Mouse (Mus musculus): ENCODE data around the gene Trappc4.

DNA sequence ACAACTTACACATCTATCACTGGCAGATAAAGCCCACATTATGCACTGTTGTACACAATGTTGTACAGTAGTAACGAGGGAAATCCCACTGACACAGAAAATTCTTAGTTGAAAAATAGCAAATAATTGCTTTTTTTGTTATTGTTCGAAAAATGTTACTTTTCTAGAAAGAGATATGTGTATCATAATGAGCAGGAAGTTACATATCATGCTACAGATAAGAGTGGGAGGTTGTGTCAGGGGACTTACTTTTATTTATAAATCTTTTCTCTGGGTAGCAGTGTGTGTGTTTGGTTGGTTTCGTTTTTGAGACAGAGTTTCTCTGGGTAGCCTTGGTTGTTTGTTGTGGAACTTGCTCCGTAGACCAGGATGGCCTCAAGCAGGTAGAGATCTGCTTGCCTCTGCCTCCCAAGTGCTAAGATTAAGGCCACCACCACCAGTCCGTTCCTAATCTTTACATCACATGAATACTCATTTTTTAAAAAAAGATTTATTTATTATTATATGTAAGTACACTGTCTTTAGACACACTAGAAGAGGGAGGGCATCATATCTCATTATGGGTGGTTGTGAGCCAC is 29.2 kb downstream of the Trappc4 start:
- no peak for TF ChIP-seq CTCF (IDR thresholded peaks at IDR 0.05; ENCODE audit: control insufficient read depth, insufficient read depth, low read length)
- no peak for TF ChIP-seq POLR2A (IDR thresholded peaks at IDR 0.05; ENCODE audit: borderline replicate concordance, control insufficient read depth, low read depth, low read length)
